Mouse (Mus musculus): ENCODE measurements at regions not wholly inside any gene's neighbourhood (a gene's known extent, or its start where the extent isn't known, plus 50 kb on each side); places are given as distances from the start of the nearest gene placed in this dataset.

GRCm38 (mm10) chr15:10901075-10901474 lies 51.1 kb upstream of the C1qtnf3 start:
- no peak for DNase-seq (ENCODE audit: low read depth in 1 of 2, low spot score in 2 of 2)

DNA sequence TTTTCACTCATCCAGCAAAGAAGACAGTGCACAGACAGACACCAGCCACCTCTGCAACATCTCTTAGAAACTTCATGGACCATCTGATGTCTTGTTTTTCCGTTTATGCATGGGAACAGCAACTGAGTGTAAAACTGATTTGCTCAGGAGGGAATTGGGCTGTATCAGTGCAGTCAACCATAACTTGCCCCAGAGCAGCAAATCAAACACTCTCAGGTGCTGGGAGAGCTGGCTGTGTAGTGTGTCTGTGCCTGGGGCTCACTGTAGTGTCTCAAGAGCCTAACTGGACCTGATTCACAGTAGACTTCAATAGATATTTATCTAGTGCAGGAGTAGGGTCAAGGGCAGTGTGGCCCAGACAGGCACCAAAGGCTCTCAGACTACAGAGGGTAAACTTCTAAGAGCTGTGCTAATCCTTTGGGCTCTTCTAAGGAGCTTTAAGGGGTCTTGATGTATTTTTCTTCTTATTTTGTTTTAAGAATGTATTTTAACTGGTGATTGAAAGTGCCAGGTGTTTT lies 50.3 kb upstream of the C1qtnf3 start:
- DNase-seq (ENCODE audit: low read depth in 1 of 2, low spot score in 2 of 2), result no peak

Data from monocyte, adult 2 months (primary cell).